Mouse (Mus musculus): Measurements from ENCODE around the gene Smu1.

GRCm38 (mm10) chr4:40807382-40807781 is 49.7 kb upstream of the Smu1 start:
- TF ChIP-seq CTCF (IDR thresholded peaks at IDR 0.05; ENCODE audit: control insufficient read depth, insufficient read depth, insufficient replicate concordance, low read depth, low read length) (no peak), POLR2A (IDR thresholded peaks at IDR 0.05; ENCODE audit: control insufficient read depth, low read depth, low read length) (no peak)

Data from testis, adult 2 months (tissue).